Mouse (Mus musculus) left cerebral cortex, postnatal 25 days (tissue): ENCODE data around the gene Casp1. TPM values are rescaled to one million over a fixed set of nuclear protein-coding genes. Genes with fewer than 3 reads are reported as not detected.

Source experiments
- DNase-seq, 2 experiments: peaks; one replicate each; pipeline ENCODE4 v3.0.0; 2022; ENCODE audit warnings: low spot score in 2 of 2, mixed read lengths in 1 of 2
- intact Hi-C: fragments of 180-260 bp; cut with DNase I; formaldehyde crosslinking; loops from one replicate; pipeline ENCODE4 v1.15.1; 2025
- total RNA-seq, 2 experiments: library from RNA; stranded (reverse); gene quantifications; 2 replicates each; pipeline ENCODE4 v1.2.3; 2021

The Casp1 gene
- under 1 TPM; 0.80 to 0.94 TPM for total RNA-seq

GRCm38 (mm10) chr9:5298329-5299131, at the start of gene Casp1:
Gene Casp1, plus strand, starts transcription at chr9:5298517.
- intact Hi-C loops: no loop called here
- no peak for DNase-seq

GRCm38 (mm10) chr9:5263951-5264475, 34.3 kb upstream of the Casp1 start:
- DNase-seq: no peak
- intact Hi-C loops: no loop called here

- DNase-seq: no peak
- intact Hi-C loops: no loop called here
Observed at GRCm38 (mm10) chr9:5270274-5270673, 28.0 kb upstream of the Casp1 start.

- intact Hi-C loops: no loop called here
- no peak for DNase-seq
Observed at GRCm38 (mm10) chr9:5270884-5271283, 27.4 kb upstream of the Casp1 start.

- intact Hi-C loops: no loop called here
- no peak for DNase-seq
Observed at GRCm38 (mm10) chr9:5271334-5271845, 26.9 kb upstream of the Casp1 start.

- intact Hi-C loops: no loop called here
Observed at GRCm38 (mm10) chr9:5286071-5286470, 12.2 kb upstream of the Casp1 start.

GRCm38 (mm10) chr9:5286597-5286996, 11.7 kb upstream of the Casp1 start:
- no peak for DNase-seq
- intact Hi-C loops: no loop called here

More at GRCm38 (mm10) chr9:5286071-5286470, 12.2 kb upstream of the Casp1 start:
- DNase-seq: no peak

GRCm38 (mm10) chr9:5296354-5297237, 1.7 kb upstream of the Casp1 start:
- intact Hi-C loops: no loop called here
- no peak for DNase-seq

- intact Hi-C loops: no loop called here
- no peak for DNase-seq
Observed at GRCm38 (mm10) chr9:5299132-5299381, 740 bp downstream of the Casp1 start.

- DNase-seq: no peak
- intact Hi-C loops: no loop called here
Observed at GRCm38 (mm10) chr9:5308561-5308960, 10.2 kb downstream of the Casp1 start, which contains the start of gene Casp4. Gene Casp4, plus strand, starts transcription at chr9:5308828.

- no peak for DNase-seq
- intact Hi-C loops: no loop called here
Observed at GRCm38 (mm10) chr9:5310112-5310511, 11.8 kb downstream of the Casp1 start.

GRCm38 (mm10) chr9:5311435-5311834, 13.1 kb downstream of the Casp1 start:
- intact Hi-C loops: no loop called here
- no peak for DNase-seq

- no peak for DNase-seq
Observed at GRCm38 (mm10) chr9:5328204-5328603, 29.9 kb downstream of the Casp1 start.

GRCm38 (mm10) chr9:5332441-5332840, 34.1 kb downstream of the Casp1 start:
- intact Hi-C loops: no loop called here
- DNase-seq: no peak

More at GRCm38 (mm10) chr9:5328204-5328603, 29.9 kb downstream of the Casp1 start:
- intact Hi-C loops: no loop called here

GRCm38 (mm10) chr9:5333422-5333821, 35.1 kb downstream of the Casp1 start:
- no peak for DNase-seq
- intact Hi-C loops: no loop called here

- intact Hi-C loops: no loop called here
- no peak for DNase-seq
Observed at GRCm38 (mm10) chr9:5343092-5343491, 44.8 kb downstream of the Casp1 start.

GRCm38 (mm10) chr9:5344090-5344489, 45.8 kb downstream of the Casp1 start:
- intact Hi-C loops: no loop called here

GRCm38 (mm10) chr9:5345291-5345898, 47.1 kb downstream of the Casp1 start, which contains the start of gene Casp12:
Gene Casp12, plus strand, starts transcription at chr9:5345430.
- intact Hi-C loops: no loop called here
- DNase-seq: peak in 1 of 2 experiments; percentile 11

More at GRCm38 (mm10) chr9:5344090-5344489, 45.8 kb downstream of the Casp1 start:
- no peak for DNase-seq

GRCm38 (mm10) chr9:5347381-5347780, 49.1 kb downstream of the Casp1 start:
- intact Hi-C loops: no loop called here
- DNase-seq: no peak

- intact Hi-C loops: no loop called here
- no peak for DNase-seq
Observed at GRCm38 (mm10) chr9:5353673-5354072, 55.4 kb downstream of the Casp1 start.
